Mouse (Mus musculus) left cerebral cortex, adult 18-20 months (tissue): ENCODE data around the gene Mrpl49. TPM values are rescaled to one million over a fixed set of nuclear protein-coding genes. Genes with fewer than 3 reads are reported as not detected.
A peak's percentile ranks its signal among the peaks of the same experiment; 100 is the strongest.

Experiments
- DNase-seq, 2 experiments: peaks; one replicate each; pipeline ENCODE4 v3.0.0; 2021 to 2022; ENCODE audit warnings: low spot score in 2 of 2, mixed read lengths in 1 of 2
- long read RNA-seq, 2 experiments: library from polyadenylated mRNA; stranded (forward); transcript quantifications; one replicate each; pipeline ENCODE4 v2.0.0; 2021
- total RNA-seq, 2 experiments: library from RNA; stranded (reverse); gene quantifications; 2 replicates each; pipeline ENCODE4 v1.2.3; 2021

Gene Mrpl49
- 10 to 100 TPM; 42.5 to 51.3 TPM for total RNA-seq
- long read RNA-seq, experiment 1, transcript Mrpl49-201 (4 exons, 1,764 nt): major isoform, 57 of 63 reads
- long read RNA-seq, experiment 1, partial matches to known transcripts: 1 of 63 reads
- long read RNA-seq, experiment 1, other reads (novel, unspliced or antisense): 3 of 63 reads
- long read RNA-seq, experiment 2, transcript Mrpl49-201 (4 exons, 1,764 nt): major isoform, 43 of 48 reads
- long read RNA-seq, experiment 2, partial matches to known transcripts: 0 of 48 reads
- long read RNA-seq, experiment 2, other reads (novel, unspliced or antisense): 4 of 48 reads

DNA sequence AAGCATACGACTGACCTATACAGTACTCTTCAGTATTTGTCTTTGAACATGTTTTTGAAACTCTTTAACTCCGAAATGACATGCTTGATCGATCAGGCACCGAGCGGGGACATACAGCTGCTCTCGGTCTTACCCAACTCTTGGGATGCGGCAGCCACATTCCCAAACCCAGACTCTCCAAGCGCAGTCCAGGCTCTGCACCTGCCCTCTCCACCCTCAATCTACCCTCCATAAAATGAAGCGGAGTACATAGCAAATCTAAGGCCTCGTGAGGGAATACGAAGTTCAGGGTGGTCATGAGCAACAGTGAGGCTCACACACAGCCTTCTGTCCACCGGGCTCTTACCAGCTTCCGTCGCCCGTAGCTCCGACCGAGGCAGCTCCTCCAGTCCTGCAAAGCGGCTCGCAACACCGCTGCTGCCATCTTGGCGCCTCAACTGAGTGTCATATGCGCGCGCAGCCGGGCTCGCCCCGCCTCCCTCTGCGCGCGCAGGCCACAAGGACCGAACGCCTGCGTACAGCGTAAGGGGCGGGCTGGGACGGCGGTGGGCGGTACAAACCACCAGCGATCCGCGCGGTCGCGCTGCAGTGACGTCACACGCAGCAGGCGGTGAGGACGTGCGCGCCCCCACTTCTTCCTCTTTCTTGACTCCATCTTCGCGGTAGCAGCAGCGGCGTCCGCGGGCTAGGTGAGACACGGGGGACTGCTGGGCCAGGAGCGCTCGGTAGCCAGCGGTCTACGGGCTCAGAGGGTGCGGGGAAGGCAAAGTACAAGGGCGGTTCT is at the start of gene Mrpl49, which contains the start of gene Fau:
Gene Mrpl49 (minus strand): TSS at position 473 of the 784 bp plus-strand sequence.
Gene Fau (plus strand): TSS at position 532 of the 784 bp plus-strand sequence.
- peak; percentile 99 to 100 for DNase-seq

DNA sequence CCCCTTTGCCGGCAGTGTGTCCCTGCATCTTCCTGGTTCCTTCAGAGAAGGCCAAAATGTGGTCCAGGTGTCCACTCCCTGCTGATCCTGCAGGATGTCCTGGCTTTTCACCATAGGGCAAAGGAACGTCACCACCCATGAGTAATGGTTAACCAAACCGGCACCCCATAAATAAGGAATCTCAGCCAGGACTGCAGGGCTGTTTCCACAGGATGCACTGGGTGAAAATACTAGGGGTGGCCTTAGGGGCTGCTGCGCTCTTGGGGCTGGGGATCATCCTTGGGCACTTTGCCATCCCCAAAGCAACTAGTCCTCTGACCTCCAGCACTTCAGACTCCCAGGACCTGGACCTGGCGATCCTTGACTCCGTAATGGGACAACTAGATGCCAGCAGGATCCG is 48.0 kb upstream of the Mrpl49 start, which contains the start of gene Naaladl1:
Gene Naaladl1 (plus strand): TSS at position 197 of the 400 bp plus-strand sequence.
- no peak for DNase-seq

DNA sequence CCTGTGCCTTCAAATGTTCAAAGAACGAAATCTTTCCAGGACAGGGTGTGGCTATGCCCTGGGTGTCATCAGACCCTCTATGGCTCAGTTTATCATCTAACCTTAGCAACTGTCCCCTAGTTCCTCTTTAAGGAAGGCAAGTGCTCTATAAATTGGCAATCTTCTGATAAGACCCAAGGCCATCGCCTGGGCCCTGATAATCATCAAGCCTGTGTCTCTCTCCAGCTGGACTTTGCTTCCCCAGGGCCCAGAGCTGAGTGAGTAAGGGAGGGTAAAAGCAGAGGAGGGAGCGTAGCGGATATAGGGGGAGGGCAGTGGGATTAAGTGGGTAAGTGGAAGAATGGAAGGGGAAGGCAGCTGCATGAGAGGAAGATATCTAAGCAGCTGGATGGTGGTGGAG is 46.9 kb upstream of the Mrpl49 start:
- no peak for DNase-seq

DNA sequence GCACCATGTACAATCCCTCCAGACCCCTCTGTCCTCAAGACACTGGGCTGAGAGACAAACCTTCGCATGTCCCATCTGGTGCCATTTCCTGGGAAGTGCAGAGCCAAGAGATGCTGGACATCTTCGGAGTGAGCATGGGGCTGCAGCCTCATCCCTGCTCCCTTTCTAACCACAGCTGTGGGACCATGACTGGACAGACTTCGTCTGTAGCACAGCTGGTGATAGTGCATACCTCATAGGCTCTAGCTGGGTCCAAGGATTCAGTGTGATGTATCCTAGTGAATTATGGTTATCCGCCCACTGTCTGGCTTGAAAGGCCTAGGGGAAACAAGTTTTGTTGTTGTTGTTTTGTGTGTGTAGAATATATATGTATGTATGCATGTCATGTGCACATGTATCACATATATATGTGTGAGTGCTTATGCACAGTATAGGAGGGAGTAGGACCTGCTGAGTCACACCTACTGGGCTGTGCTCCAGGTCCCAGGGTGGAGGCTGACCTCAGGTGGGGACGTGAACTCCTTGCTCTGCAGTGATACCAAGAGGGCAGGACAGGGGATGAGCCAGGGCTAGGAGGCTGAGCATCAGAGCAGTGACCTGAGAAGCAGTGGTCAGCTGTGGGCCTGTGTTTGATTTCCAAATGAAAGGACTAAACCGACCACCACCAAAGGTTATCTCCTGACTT is 44.7 kb upstream of the Mrpl49 start:
- no peak for DNase-seq

DNA sequence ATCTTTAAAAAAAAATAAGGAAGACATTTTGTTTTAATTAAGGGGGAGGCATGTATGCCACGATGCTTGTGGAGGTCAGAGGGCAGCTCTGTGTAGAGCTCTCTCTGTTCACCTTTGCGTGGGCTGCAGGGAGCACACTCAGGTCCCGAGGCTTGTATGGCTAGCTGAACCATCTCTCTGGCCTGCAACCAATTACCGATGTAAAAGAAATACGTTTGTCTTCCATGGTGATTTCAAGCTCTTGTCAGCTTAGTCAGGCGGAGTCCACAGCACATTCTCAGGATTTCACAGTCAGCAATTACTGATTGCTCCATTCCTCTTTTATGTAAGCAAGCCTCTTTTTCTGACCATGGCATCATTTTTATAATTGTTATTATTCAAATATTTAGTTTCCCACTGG is 43.6 kb upstream of the Mrpl49 start:
- DNase-seq: no peak

DNA sequence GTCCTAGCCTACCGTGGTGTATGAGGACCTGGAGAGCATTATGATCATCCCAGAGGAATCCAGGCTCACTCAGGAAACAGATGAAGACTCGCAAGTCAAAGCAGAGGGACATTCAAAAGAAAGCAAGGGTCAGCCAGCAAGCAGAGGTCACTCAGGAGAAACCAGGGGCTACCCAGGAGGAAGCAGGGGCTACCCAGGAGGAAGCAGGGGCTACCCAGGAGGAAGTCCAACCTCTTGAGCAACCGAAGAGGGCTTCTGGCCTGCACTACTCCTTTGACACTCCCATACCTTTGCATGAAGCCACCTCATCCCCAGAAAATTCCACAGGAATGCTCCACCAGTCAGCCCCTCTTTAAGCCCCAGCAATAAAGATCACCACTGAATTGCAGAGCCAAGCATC is 40.3 kb upstream of the Mrpl49 start:
- no peak for DNase-seq

DNA sequence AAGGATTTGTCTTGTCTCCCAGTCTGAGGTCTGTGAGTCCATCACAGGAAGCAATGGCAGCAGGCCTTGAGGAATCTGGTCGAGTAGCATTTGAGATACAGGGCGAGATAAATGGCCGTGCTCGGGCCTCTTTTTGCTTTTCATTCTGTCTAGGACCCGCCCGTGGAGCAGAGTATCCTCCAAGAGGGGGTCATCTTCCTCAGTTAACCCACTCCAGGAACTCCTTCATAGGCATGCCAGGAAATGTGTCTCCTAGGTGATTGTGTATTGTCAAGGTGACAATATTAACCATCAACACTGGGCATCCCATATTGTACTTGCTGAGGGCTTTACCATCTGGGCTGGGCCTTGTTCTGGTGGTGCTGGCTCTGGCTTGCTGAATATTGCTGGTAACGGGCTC is 36.5 kb upstream of the Mrpl49 start, which contains the start of gene AC131692.1:
Gene AC131692.1 (plus strand): TSS at position 301 of the 400 bp plus-strand sequence.
- no peak for DNase-seq

DNA sequence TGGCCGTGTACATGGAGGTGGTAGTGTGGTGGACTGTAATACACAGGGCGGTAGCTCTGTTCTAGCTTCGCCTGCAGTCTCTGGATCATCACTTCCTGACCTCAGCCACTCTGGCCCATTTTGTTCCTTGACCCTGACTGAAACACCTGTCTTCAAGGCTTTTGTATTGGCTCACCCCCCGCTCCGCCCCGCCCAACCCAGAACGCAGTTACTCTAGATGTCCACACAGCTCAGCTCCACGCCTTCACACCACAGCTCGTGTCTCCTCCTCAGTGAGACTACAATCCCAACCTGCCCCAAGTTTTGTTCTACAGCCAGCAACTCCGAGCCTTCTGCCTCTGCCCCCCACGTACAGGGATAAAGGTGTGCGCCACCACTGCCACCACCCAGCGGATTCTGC is 31.3 kb upstream of the Mrpl49 start:
- no peak for DNase-seq

DNA sequence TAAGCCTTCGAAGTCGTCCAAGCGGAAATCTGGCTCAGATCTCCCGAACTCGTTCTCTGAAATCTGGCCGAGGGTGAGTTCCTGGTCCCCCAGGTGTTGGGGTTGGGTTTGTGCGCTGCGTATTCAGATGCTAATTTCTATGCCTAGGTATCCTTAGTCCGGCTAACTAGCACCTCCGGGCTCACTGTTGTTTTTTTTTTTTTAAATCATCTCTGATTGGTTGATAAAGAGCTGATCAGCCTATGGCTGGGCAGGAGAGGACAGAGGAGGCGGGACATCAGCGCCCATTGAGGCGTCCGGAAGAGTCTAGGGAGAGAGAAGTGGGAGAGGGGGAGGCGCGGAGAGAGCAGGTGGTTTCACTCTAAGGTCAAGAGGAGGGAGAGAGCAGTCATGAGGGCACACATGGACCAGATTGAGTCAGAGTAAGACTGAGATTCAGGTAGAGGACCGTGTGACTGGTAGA is 27.9 kb upstream of the Mrpl49 start:
- no peak for DNase-seq

DNA sequence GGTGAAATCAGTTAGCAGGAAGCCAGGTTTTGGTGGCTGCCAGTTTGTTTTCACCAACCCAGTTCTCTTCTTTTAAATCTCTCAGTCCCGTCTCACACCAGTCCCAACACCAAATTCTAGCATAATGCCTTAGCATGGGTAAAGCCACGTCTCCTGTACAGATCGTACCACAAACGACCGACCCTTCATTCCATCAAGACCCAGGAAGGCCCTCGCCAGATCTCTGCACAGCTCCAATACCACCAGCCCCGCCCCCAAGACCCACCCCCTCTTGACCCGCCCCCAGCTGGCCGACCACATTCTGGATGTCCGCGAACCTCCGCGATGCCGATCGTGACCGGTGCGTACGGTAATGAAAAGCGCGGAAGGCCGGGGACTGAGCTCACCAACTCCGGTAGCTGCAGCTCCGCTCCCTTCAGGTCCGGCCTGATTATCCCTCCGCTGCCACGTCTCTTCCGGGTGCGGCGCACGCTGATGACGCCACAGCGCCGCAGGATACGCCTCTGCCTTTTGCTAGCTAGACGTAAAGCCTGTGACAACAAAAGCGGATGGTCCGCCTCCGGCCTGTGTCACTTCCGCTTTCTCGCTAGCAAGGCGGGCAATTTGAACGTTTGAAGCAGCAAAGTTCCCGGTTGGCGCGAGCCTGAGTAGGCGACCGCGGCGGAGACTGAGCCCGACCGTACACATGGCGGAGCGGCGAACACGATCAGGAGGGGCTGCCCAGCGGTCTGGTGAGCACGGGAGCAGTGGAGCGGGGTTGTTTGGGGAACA is 27.1 kb upstream of the Mrpl49 start, which contains the start of the genes Zfpl1 and Cdca5:
Gene Zfpl1 (minus strand): TSS at position 479 of the 771 bp plus-strand sequence.
Gene Cdca5 (plus strand): TSS at position 506 of the 771 bp plus-strand sequence.
- peak; percentile 95 to 96 for DNase-seq

DNA sequence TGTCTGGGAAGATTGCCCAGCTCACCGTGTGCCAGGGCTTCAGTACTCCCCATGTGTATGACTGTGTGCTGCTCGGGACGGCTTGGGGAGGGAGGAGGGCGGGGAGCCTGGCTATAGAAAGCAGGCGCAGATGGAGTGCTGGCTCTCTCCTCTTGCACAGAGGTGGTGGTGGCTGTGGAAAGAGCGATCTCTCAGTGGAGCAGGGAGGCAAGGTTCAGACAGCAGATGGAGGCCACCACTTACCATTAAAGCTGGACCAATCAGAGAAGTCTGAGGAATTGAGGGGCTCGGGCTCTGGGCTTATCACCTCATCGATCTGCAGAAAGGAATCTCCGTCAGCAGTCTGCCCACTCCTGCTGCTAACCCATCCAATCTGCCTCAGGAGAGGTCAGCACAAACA is 24.6 kb upstream of the Mrpl49 start, which contains the start of gene Gm28374:
Gene Gm28374 (minus strand): TSS at position 101 of the 400 bp plus-strand sequence.
- no peak for DNase-seq

DNA sequence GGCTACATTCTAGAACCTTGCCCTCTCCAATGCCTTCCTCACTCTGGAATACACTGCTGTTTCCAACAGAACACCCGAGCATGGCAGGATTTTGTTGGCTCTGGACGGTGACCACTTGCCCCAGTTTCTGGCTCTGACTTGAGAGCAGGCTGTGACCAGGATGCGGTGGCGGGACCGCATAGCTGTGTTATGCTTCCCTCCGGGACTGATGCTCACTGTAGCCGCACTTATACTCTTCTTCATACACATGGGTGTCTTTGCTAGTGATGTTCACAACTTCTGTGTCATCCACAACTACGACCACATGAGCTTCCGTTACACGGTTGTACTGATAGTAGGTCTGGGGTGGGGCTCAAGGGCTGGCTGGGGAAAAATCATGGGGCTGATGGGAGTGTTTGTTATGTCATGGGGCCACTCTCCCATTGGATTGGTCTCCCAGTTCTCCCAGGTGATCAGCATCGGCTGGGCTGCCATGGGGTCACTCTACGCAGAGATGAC is 22.4 kb upstream of the Mrpl49 start, which contains the start of gene Tmem262:
Gene Tmem262 (plus strand): TSS at position 51 of the 498 bp plus-strand sequence.
- no peak for DNase-seq

DNA sequence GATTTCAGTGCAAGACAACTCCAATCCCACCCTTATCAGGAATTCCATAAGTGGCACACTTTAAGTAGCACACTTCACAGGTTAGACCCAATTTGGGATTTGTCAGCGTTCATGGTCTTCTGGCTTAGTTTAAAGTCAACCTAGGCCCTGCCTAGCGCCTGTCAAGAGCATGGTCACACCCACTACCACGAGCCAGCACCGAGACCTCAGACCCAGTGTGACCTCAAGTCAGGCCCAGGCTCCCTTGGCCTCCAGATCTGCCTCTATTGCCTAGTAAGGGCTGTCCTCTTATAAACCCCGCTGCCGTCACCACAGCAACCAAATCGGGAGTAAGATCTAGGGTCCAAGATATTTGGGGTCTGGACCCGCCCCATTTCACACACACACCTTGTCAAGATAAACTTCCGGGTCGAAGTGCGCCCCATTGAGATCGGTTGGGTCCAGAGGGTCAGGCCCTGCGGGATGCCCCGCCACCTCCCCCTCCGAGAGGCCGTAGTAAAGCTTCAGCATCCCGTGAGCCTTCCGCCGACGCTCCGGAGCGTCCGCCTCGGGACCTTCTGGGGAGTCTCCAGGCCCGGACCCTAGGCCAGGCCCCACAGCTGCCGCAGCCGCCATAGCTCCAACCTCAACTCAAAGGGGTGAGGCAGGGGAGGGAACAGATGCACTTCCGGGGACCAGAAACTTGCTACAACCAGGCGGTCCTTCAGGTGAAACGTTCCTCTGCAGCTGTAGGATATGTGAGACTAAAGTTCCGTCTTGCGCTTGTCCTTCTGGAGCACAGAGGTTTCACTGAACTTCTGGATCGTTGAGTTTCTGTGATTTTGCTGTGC is 19.2 kb upstream of the Mrpl49 start, which contains the start of gene Vps51:
Gene Vps51 (minus strand): TSS at position 668 of the 830 bp plus-strand sequence.
- peak; percentile 87 to 88 for DNase-seq

DNA sequence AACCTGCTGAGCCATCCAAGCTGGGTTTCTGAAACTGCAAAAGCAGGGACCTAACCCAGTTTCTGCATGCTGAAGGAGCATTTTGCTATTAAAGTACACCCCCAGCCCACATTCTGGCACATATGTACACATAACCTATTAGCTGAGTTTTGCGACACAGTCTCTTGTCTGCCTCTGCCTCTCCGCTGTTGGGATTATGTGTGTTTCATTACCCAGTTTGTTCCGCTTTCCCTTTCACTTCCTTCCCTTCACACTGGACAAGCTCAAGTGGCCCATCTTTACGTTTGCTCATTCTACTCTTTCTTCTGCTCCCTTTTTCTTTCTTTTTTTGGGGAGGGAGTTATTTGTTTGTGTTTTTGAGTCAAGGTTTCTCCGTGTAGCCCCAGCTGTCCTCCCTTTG is 16.3 kb upstream of the Mrpl49 start:
- no peak for DNase-seq

DNA sequence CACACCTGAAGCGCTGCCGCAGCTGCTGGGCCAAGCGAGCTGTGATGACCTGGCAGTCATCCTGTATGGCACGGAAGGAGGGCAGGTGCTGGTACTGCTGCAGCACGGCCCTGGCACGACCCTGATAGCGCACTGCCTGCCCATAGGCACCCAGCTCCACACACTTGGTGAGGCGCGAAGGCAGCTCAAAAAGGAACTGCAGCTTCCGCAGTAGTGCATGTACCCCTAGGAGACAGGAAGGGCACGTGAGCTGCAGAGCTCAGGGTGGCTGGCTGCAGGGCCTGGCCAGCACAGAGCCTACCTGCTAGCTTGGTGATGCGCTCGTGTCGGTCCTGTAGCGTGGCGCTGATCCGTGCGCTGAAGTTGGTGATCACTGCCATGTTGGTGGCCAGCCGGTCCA is 13.7 kb upstream of the Mrpl49 start:
- DNase-seq: no peak

DNA sequence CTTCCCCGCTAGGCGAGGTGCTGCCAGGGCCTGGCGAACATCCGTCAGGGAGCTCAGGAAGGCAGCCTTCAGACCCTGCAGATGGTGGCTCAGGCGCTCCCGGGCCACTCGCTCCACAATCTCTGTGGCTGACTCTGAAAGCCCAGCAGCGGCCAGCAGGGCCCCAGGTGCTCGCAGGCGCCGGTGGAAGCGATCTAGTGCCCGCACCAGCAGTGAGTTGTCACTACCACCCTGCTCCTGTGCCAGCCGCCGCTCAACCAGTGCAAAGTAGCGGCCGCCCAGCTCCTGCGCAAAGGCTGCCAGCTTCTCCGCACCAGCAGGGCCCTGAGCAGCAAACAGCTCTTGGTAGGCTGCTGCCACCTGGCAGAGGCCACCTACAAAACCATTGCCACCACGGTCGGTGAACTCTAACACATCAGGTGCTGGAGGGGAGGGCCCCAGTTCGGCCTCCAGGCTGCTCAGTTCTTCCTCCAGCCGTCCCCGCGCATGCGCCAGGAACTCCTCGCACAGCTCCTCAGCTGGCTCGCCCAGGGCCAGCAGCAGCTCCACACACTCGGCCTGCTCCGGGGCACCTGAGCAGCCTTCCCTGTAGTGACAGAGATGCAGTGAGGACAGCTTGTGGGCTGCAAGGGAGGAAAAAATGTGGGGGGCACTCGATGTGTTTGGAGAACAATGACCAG is 13.1 kb upstream of the Mrpl49 start:
- DNase-seq: no peak

DNA sequence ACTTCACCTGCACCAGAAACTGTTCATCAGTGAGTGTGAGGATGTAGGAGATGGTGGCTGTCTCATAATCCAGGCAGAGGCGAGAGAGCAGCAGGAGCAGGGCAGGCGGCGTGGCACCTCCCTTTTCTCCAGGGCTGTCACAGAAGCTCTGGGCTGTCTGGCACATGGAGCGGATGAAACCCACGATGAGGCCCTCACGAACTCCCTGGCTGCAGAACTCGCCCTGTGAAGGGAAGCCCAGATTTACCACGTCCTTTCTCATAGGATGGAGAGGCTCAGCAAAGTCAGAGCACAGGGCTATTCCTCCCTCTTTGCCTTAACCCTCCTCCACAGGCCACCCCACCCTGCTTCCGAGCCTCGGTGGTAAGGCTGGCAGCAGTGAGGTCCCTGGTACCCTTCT is 12.3 kb upstream of the Mrpl49 start:
- no peak for DNase-seq

DNA sequence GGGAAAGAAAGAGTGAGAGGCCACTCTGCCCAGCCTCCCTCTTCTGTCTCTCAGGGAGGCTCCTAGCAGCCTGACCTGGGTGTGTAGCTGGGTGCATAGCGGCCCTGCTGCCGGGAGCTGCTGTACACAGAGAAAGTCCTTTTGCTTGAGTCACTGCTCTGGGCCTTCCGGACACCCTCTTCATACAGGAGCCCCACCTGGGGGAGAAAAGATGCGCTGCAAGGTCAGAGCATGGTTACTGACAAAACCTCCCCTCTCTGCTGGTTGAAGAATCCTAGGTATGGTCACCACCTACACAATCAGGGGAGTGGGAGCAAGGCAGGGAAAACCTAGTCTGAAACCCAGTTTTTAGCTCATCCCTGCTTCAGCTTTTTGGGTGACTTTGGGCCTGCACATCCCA is 11.4 kb upstream of the Mrpl49 start:
- no peak for DNase-seq
